Mouse (Mus musculus) urinary bladder, postnatal 4 days (tissue): ENCODE measurements around the gene Asnsd1.
"Not testable (repeated sequence)": the region's sequence is repeated elsewhere in the genome, so short reads cannot be mapped to it uniquely, and the experiment has no call there.

Experiments used
- DNase-seq, 2 experiments: peaks; one replicate each; pipeline ENCODE4 v3.0.0; 2021 to 2022; ENCODE audit warnings: low spot score in 2 of 2

Asnsd1 gene

DNA sequence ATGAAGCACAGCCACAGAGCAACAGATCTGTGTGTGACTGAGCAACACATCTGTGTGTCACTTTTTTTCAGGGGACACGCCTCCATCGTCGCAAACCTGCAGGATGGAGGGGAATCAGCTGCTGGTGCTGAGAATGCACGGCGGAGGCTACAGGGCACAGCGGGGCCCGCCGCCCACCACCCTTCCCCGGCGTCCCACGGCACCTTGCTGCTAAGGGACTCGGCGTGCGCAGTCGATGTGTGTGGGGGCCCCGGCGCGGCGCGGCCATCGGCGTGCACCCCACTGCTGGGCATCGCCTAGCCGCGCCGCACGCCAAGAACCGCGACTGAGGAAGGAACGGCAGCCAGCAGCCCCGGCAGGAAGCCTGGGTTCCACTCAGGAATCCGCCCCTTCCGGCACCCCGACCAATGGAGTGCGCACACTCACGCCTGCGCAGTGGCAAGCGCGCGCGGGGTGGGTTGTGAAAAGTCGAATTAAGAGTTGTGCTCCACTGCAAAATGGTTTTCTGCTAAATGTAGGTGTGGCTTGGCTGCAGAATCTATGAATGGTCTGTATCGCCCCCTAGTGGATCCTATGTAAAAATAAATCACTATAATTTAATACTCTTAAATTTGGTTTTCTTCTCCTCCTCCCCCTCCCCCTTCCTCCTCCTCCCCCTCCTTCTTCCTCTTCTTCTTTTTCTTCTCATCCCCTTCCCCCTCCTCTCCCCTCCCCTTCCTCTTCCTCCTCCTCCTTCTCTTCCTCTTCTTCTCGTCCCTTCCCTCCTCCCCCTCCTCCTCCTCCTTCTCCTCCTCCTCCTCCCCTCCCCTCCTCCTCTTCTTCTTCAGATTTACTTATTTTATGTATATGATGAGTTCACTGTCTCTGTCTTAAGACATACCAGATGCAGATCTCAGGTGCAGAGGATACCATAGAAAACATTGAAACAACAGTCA, at the start of gene Asnsd1, which contains the start of the genes Asdurf and Gm28551:
Asnsd1 (minus strand) TSS at position 426 of the 935 bp plus-strand sequence.
Asdurf (minus strand) TSS at position 293 of the 935 bp plus-strand sequence.
Gm28551 (minus strand) TSS at position 341 of the 935 bp plus-strand sequence.
- DNase-seq = peak; percentile 97 to 98

DNA sequence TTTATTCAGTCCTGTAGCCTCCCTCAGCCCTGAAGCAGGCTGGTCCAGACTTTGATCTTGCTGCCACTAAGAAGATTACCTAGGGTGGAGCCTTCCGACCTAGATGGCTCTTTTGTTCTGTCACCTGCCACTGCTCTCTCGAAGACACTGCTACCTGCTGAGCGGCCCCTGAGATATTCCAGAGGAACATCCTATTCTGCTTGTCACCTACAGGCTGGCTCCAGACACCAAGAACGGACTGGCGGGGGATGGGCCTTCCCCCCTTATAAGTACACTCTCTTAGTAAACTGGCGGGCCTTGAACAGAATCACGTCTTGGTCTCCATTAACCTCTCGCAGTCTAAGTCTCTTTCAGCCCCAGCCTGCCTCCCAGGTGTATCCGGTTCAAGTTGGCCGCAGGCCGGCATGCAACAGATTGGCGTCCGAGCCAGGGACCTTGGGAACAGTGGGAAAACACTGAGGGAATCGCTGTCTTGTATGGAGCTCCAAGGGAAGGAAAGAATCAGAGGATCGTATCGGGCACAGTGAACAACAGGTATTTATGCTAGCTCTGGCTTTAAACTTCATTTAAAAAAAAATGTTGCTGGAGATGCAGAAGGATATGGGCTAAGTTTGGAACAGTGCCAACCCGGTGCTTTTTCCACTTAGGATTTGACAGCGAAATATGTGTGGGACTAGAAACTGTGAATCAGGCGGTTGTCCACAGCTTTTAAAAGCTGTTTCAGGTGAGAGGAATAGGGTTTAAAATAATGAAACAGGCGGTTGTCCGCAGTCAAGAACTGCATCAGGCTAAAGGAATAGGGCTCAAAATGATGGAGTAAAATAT, 41.6 kb upstream of the Asnsd1 start:
- DNase-seq = not testable (repeated sequence)

DNA sequence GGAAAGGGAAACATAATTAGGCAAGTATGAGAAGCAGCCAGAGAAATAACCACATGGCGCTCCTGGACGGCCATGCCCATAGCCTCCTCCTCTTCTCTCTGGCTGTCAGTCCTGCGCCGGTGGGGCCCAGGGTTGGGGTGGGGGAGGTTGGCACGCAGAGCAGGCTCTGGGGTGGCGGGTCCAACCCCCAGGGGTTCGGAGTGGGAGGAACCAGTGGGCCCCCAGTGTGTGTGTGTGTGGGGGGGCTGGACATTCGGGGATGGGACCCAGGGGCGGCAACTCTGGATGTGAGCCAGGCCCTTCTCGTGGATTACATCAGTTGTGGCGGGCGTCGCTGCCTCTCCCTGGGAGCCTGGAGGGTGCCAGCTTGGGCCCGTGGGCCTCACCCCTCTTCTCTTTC, 36.2 kb upstream of the Asnsd1 start:
- no peak for DNase-seq

DNA sequence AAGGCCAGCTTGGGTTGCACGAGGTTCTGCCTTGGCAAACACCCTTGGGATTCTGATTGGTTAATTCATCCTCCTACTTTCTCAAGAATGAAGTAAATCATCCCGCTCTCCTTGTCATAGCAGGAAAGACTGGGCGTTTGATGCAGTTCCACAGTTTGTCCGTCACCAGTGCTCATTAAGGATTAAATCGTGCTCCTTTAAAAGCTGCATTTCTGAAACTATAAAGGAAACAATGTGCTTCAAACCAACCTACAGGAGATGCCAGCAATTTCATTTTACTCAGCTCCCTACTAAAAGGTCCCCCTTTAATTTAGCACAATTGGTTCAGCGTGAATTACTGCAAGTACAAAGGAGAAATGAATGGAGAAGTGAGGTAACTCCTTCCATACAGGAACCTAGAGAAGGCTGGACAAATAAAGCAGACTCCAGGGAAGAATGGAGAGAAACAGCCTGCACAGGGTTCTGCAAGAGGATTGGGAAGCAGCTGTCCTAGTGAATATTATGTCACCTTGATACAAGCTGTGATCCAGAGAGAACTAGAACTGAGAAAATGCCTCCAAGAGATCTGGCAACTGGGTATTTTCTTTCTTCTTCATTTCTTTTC, 31.6 kb upstream of the Asnsd1 start:
- DNase-seq = no peak

DNA sequence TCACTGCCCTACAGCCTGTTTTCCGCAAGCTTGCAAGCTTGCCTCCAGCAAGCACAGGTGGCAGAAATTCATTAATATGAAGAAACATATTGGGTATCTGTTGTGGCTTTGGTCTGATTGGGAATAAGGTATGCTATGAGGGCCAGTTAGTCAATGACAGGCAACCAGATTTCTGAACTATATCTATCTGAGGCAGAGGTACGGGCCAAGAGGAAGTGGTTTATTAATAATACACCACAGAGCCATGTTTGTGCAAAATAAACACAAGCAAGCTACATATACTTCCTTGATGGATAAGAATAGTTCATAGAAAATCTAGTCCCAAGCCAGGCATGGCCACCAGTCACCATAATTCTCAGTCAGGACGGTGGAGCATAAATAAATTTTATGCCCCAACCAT, 25.2 kb upstream of the Asnsd1 start:
- no peak for DNase-seq

DNA sequence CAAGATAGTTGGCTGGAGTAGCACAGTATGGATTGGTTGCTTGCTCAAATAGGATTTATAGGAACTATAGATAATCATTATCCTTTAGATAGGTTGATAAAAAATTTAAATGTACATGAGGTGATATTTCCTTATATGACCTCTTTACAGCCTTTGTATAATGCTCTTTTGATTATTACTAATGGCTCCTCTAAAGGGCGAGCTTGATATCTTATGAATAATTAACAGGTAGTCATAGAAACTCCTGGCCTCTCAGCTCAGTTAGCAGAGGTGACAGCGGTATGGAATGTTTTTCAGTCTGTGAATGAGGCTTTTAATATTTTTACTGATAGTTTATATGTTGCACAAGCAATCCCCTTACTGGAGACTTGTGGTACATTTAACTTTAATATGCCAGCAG, 23.4 kb upstream of the Asnsd1 start:
- DNase-seq = not testable (repeated sequence)

DNA sequence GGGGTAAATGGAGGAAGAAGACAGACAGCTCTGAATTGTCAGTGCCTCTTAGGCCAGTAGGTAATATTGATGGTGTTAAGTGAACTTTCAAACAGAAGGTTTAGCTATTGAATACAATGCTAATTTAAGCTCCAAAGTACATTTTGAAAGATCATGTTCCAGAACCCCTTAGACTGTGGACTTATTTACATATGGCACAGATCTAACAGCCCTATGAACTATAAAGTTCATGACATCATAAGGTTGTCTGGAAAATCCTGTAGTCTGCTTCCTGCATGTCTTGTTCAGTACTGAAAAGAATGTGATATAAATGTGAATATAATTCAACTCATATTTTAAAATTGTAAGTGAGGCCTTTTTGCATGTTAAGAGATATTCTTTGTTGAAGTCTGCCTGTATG, 6.4 kb upstream of the Asnsd1 start:
- DNase-seq = no peak

DNA sequence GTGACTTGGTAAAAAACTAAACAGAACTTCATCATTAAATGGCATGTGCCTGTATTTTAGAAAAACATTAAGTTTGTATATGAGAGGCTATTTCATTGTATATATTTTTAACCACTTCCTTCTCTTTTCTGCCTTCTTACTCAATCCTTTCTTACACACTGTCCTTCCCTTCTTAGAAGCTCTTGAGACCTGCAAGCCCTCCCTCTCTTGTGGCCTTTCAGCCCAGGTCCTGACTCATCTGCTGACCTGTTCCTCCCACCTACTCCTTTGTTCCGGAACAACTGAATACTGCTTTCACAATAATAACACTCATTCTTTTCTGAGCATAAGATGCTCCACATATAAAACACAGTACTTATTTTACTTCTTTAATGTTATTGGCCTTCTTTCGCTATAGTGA, 11.5 kb downstream of the Asnsd1 start:
- DNase-seq = no peak

DNA sequence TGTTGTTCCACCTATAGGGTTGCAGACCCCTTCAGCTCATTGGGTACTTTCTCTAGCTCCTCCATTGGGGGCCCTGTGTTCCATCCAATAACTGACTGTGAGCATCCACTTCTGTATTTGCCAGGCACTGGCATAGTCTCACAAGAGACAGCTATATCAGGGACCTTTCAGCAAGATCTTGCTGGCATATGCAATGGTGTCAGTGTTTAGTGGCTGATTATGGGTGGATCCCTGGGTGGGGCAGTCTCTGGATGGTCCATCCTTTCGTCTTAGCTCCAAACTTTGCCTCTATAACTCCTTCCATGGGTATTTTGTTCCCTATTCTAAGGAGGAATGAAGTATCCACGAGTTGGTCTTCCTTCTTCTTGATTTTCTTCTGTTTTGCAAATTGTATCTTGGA, 15.1 kb downstream of the Asnsd1 start:
- not testable (repeated sequence) for DNase-seq

DNA sequence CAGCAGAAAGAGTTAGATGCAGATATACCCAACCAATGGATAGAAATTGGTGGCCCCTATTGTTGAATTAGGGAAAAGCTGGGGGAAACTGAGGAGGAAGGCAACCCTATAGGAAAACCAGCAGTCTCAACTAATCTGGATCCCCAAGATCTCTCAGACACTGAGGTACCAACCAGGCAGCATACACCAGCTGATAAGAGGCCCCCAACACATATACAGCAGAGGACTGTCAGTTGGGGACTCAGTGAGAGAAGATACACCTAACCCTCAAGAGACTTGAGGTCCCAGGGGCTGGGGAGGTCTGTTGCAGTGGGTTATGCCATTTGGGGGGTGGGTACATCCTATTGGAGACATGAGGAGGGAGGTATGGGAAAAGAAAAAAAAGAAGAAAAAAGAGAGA, 17.1 kb downstream of the Asnsd1 start:
- DNase-seq = no peak

DNA sequence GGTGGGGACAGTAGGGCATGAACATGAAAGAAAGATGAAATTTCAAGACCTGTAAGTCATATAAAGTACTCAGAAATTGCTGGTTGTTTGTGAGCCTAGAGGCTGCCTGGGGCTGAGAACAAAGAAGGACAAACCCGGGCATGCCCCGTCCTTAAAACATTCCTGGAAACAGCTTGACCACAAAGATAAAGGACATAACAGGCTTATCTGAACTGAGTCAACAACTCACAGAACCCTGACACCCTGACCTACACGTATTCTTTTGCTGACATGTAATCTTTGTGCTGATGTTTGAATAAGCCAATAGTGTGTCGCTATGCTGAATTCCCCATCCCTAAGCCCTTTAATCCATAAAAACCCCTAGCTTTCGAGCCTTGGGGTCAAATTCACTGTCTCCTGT, 19.0 kb downstream of the Asnsd1 start:
- not testable (repeated sequence) for DNase-seq

DNA sequence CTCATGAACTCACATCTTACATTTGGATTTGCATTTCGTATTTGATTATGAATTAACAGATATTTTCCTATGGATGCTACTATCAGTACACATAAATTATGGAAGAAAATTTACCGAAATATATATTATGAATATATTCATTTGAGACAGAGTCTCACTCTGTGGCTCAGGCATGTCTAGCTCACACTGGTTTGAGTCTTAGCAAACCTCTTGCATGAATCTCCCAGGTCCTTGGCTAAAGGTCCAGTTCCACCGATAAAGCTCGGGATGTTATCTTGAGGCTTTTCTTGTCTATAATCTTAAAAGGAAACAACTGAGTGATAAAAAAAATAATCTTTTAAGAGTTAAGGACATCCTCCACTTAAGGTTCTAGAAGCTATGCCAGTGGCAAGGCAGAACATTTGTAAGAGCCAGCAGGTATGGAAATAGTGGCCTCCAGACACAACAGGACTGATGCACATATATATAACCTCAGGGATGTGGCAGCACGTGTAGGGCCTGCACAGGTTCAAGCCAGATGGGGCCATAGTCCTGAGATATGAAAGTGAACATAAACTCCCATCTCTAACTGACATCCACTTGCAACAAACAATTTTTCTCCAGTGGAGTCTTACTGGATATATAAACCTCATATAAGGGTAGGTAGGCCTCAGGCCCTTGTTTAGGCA, 27.6 kb downstream of the Asnsd1 start:
- DNase-seq = no peak

DNA sequence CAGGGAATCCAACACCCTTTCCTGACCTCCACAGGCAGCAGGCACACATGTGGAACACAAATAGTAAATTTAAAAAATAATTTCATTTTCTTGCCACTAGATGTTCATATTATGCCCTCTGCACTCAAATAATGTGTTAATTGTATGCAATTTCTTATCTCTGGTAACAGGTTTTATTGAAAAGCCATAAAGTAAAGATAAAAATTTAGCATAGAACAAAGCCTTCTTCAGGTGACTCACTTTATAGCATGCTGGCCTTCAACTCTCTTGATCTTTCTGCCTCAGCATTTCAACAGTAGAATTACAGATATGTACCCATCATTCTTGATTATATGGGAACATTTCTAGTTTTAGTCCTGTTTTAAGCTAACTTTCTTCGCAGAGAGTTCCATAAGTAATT, 28.3 kb downstream of the Asnsd1 start:
- no peak for DNase-seq

DNA sequence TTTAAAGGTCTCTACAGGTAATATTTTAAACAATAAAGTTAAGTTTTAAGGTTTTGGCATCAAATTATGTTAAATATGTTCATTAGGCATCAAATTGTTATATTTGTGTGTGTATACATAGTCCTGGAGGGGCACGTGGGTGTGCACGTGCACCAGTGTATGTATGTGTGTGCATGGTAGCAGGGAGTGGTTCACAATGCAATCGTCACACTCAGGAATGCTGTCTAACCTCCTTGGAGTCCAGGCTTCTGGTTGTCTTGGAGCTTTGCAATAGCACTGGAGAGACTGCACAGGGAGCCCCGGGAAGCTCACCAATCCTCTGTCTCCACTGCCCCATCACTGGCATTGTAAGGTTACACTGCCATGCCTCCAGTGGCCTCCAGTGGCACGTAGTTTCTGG, 29.3 kb downstream of the Asnsd1 start:
- no peak for DNase-seq

DNA sequence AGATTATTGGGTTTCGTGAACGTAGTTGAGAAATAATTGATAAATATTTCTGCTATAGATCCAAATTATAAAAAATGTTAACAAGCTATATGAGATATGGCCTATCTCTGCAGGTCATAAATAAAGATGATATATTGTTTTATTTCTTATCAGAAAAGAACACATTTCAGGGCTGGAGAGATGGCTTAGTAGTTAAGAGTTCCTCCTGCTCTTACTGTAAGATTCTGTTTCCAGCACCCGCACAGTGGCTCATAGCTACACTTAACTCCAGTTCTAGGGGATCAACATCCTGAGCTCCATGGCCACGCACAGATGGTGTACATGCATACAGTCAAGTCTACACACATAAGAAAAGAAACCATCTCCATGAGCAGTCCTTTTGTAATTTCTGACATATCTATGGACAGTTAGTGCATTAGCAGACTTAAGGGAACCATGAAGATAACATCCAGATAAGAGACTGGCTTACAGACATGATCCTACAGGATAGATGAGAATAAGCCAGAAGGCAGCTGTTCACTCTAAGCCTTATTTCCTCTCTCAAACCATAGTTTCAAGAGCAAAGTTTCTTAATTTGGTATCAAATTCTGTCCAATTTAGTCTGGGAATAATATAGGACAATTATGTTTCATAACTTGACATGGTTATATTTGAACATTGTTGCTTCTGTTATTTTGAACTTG, 30.7 kb downstream of the Asnsd1 start:
- no peak for DNase-seq

DNA sequence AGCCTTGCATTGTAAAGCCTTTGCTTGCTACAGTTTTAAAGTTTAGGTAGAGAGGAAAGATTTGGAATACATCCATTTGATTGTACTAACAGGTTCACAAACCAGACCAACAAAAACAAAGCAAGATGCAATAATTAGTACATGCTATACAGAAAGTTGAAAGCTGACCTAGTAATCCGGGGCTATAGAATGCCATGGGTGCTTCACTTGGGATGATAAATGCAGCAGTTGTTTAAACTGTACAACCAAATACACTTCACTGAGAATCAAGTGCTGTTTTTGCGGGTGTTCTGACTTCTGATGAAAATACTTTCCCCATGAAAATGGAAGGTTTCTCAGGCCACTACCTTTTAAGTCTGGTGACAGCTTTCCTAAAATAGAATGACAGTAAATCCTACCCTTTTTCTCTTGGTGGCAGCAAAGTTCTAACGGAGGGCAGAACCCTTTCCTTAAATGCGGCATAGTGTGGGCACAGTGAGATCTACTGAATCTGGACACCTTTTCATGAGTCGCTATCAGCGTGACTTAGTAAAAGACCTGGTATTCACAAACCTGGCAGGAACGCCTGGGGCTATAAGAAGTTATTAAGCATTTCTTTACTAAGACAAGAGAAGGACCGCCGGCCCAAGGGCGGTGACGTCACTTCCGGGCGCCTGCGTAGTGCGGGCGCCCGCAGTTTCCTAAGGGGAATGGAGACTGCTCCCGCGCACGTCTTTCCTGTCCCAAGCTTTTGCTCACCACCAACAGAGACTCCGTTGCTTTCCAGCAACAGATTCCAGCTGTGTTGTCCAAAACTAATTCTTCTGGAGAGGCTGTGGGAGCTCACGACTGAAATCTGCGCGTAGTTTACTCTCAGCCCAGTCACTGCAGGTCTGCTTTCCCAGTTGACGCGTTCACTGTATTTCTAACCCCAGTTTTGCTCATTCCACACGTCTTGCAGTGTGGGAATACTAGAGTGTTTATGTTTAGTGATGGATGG, 39.3 kb downstream of the Asnsd1 start, which contains the start of gene Osgepl1:
Osgepl1 (plus strand) TSS at position 636 of the 979 bp plus-strand sequence.
- DNase-seq = peak; percentile 72 to 85

DNA sequence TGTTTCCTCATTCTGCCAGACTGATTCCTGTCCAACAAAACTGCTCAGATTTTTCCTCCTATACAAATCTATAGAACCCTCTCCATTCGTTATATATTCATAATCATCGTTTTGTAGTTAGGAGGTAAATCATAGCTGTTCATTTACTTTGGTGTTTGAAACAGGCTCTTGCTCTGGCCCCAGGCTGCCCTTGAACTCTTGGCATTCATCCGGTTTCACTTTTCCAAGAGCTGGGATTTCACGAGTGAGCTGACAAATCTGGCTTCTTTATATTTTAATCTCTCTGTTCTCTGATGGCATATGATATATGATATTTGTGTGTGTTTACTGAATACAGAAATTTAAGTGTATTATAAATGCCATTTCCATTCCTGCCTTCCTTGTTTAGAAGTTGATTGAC, 52.0 kb downstream of the Asnsd1 start:
- no peak for DNase-seq

DNA sequence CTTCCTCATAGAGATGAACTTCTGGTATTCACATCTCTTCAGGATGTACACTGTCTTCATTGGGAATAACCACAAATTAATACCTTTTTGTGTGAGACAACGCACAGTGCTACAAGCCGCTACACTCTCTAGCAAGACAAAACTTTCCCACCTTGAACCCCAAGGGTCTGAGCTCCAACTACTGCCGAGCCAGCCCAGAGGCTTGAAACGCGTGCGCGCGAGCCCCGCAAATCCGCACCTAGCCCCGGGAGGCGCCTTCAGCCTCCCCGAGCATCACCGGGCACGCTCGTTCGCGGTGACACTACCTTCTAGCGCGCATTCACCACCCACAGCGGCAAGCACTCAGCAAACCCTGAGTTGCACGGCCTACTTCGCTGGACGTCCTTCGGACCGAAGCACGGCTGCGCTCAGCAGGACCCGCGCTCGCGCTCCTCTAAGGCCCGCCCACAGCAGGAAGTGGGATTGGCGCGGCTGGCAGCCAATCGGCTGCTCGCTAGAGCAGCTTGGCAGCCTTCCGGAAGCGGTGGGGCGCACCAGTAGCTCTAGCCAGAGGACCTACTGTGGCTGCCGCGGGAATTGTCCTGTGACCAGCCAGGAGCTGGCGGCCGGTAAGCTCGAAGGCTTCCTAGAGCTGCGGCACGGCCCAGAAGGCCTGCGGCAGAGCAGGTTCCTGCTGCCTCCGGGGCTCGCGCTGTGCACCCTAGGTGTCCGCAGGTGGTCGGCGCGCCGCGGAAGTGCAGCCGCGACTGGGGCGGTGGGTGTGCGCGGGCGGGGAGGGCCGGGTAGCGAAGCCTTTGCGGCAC, 55.8 kb downstream of the Asnsd1 start, which contains the start of the genes Pms1, Ormdl1 and Gm28778:
Pms1 (minus strand) TSS at position 438 of the 803 bp plus-strand sequence.
Ormdl1 (plus strand) TSS at position 515 of the 803 bp plus-strand sequence.
Gm28778 (plus strand) TSS at position 531 of the 803 bp plus-strand sequence.
- peak; percentile 89 to 92 for DNase-seq
